Mouse (Mus musculus): Measurements from ENCODE around the gene Snap91. TPM values are rescaled to one million over a fixed set of nuclear protein-coding genes. Genes with fewer than 3 reads are reported as not detected.

Snap91 gene
- polyA plus RNA-seq, 1 experiment from 2014 or later = 4.2 TPM

DNA sequence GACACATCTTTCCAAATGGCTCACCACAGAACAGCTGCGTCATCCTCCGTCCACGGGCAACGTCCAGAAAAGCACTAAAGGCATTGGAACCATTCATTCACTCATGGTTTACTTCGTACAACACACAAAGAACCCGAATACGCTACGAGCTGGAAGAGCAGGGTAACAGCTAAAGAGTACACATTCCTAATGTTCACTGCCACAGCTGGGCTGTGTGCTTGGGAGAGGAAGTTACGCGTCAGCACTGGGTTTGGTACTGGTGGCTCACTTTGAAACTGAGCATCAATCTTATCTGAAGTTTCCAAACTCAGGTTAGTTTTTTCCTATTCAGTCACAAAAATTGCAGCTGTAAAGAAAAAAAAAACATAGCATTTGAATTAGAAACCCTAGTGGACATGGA lies 113.5 kb downstream of the Snap91 start:
- Histone ChIP-seq H3K36me3 (no peaks in the 10 kb centered on the region), H3K9me3 (replicated peaks) (no peaks in the 10 kb centered on the region), H3K4me3 (no peak overlapping the region), H3K27ac (no peak overlapping the region), H3K4me1 (peaks cover 17% of the 10 kb centered on the region), H3K27me3 (ENCODE audit: low read depth, poor library complexity, severe bottlenecking) (no peaks in the 10 kb centered on the region)
- DNase-seq (ENCODE audit: low spot score) = no peak
- WGBS = 85% methylated on average over 10 of the region's 10 CpGs

GRCm38 (mm10) chr9:86764002-86764401 lies 116.5 kb downstream of the Snap91 start:
- Histone ChIP-seq H3K27ac (no peak overlapping the region), H3K4me1 (peaks cover 18% of the 10 kb centered on the region), H3K27me3 (ENCODE audit: low read depth, poor library complexity, severe bottlenecking) (no peaks in the 10 kb centered on the region), H3K36me3 (no peaks in the 10 kb centered on the region), H3K4me3 (no peak overlapping the region), H3K9me3 (replicated peaks) (no peaks in the 10 kb centered on the region)
- WGBS = 57% methylated on average over 2 of the region's 2 CpGs
- no peak for DNase-seq (ENCODE audit: low spot score)

DNA sequence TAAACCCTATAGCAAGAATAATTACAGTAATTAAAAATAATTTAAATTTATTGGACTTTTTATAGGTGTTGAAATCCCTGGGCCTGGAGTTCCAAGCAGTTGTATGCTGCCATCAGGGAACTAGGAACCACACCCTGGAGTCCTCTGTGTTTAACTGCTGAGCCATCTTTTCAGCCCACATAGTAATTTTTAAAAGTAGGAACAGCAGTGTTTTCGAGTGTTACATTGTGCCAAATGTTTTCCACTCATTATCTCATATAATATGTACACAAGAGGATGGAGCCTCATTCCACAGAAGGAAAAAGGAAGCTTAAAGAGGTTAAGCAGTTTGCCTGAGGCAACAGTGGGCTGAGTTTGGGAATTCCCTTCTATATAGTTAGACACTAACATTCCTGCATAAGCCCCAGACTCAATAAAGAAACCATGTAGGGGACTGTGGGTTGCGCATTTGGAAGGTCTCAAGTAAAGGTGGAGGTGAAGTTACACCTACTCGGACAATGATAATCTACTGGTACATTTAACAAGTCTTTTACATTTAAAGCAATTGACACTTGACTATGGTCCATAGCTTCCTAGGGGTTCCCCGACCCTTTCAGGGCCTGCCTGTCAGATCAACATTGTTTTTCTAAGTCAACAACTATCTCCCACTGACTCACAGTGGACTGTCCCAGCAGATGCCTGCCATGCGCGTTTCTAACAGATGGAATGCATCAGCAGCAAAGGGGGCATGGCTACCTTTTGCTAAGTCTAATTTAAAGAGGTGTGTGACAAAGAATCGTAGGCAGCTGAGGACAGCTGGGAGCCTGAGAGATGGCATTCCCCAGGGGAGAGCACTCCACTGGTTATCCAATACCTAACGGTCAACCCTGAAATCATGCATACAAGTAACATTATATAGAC lies 117.7 kb downstream of the Snap91 start:
- peak; percentile 67 for DNase-seq (ENCODE audit: low spot score)
- H3K4me1 ChIP-seq = peaks cover 18% of the 10 kb centered on the region
- H3K27ac ChIP-seq = no peak overlapping the region; the same call in 1 of the 2 replicates
- 38% methylated on average over 8 of the region's 8 CpGs for WGBS
- H3K36me3 ChIP-seq = no peaks in the 10 kb centered on the region
- H3K4me3 ChIP-seq = no peak overlapping the region
- no peaks in the 10 kb centered on the region for H3K27me3 ChIP-seq (ENCODE audit: low read depth, poor library complexity, severe bottlenecking)
- H3K9me3 ChIP-seq (replicated peaks) = no peaks in the 10 kb centered on the region

DNA sequence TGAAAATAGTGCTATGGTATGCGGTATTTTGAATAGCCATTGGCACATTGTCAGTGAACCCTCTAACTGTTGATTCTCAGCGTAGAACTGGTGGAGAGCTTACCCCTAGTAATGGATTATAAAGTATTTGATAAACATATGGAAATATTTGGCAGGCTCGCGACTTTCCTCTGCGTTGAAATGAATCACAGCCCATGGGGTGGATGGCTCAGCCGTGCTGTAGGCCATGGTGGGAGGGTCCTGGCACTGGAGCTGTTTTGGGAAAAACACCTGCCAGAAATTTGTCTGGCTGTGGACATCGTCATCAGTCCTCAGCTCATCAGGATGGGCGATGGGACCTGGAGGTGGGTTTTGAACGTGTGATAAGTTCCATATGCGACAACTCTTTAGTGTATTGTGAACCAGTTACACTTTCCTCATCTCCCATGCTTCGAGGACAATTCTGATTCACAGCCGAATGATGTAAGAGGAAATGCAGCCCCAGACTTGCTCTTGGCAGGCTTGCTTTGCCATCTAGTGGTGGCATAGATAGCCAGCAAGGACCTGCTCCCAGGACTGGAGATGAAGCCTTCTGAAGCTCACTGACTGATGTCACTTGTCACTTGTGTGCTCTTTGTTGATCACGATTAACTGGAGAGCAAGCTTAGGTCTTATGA lies 134.4 kb downstream of the Snap91 start:
- Histone ChIP-seq H3K4me1 (peaks cover 18% of the 10 kb centered on the region), H3K36me3 (no peaks in the 10 kb centered on the region), H3K4me3 (no peak overlapping the region), H3K9me3 (replicated peaks) (no peaks in the 10 kb centered on the region), H3K27me3 (ENCODE audit: low read depth, poor library complexity, severe bottlenecking) (peaks cover 17% of the 10 kb centered on the region), H3K27ac (no peak overlapping the region)
- WGBS = 39% methylated on average over 13 of the region's 13 CpGs
- peak; percentile 37 for DNase-seq (ENCODE audit: low spot score)

- Histone ChIP-seq H3K27ac (no peak overlapping the region), H3K9me3 (replicated peaks) (no peaks in the 10 kb centered on the region), H3K36me3 (no peaks in the 10 kb centered on the region), H3K27me3 (ENCODE audit: low read depth, poor library complexity, severe bottlenecking) (peaks cover 17% of the 10 kb centered on the region), H3K4me3 (peak overlapping the region; percentile 50; the same call in 1 of the 2 replicates), H3K4me1 (peaks cover 18% of the 10 kb centered on the region)
- 41% methylated on average over 5 of the region's 5 CpGs for WGBS
- DNase-seq (ENCODE audit: low spot score) = no peak
Measured at GRCm38 (mm10) chr9:86744041-86744440, 136.4 kb downstream of the Snap91 start.

DNA sequence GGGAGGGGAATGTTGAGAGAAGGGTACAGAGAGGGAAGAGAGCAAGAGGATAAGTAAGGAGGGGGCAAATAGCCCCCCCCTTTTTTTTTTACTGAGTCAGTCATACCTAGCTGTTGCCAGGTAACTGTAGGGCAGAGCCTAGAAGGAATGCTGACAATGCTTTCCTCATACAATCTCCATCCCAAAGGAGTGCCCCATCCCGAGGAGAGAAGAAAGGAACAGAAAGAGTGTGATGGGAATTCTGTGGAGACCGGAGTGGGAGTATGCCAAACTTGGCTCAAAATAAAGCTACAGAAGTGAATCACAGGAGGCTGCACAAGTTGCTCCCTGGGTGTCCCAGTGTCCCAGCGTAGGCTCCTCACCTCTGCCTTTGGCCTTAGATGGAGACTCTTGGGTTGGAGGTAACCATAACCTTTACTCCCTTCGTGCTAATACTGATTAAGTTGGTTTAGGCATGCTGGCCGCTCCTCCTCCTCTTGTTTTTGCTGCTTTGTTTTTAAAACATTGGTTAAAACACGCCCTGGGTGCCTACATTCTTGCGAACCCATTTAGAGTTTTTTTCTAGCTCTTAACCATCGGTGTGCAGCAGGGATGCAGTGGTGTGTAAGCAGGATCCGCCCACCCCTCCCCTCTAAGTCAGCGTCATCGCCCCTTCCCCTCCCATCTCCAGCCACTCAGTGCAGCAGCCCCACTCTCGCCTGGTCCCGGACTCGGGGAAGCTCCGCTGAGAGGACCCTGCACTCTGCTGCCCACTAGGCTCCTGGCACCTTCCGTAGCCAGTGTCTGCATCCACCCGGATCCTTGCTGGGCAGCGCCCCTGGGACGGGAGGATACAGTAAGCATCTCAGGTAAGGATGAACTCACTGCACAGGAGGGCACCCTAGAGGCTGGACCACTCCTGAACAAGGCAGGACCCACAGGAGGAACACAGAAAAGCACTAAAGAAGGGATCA lies 137.2 kb downstream of the Snap91 start, which contains the start of gene Prss35:
TSS of gene Prss35 (plus strand) at position 691 of the 953 bp plus-strand sequence.
- 6% methylated on average over 19 of the region's 19 CpGs for WGBS
- DNase-seq (ENCODE audit: low spot score) = peak; percentile 69
- Histone ChIP-seq H3K27ac (peak within 1 kb of the TSS; percentile 27; the same call in 1 of the 2 replicates), H3K4me3 (peak within 1 kb of the TSS; percentile 50), H3K4me1 (peaks cover 18% of the 10 kb centered on the region), H3K27me3 (ENCODE audit: low read depth, poor library complexity, severe bottlenecking) (peaks cover 17% of the 10 kb centered on the region), H3K36me3 (no peaks in the 10 kb centered on the region), H3K9me3 (replicated peaks) (no peaks in the 10 kb centered on the region)

- no peak for DNase-seq (ENCODE audit: low spot score)
- Histone ChIP-seq H3K27me3 (ENCODE audit: low read depth, poor library complexity, severe bottlenecking) (peaks cover 13% of the 10 kb centered on the region), H3K9me3 (replicated peaks) (no peaks in the 10 kb centered on the region), H3K36me3 (no peaks in the 10 kb centered on the region), H3K4me1 (peaks cover 14% of the 10 kb centered on the region), H3K27ac (no peak overlapping the region), H3K4me3 (no peak overlapping the region)
- WGBS = 43% methylated on average over 3 of the region's 3 CpGs
Measured at GRCm38 (mm10) chr9:86739971-86740370, 140.5 kb downstream of the Snap91 start.

DNA sequence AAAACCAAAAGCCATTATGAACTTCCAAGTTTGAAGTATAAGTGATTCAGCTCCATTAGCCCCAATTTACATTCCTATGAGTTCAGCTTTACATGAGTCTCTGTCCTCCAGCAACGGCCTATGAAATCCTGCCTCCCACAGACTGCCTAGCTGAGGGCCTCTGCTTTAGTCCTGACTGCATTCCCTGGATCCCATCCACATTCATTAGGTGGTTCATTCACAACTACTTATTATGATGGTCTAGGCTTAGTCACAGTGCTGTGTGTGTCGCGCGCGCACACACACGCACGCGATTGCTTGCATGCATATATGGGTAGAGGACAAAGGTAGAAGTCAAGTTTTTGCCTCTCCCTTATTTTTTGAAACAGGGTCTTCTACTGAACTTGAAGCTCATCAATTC lies 141.7 kb downstream of the Snap91 start:
- Histone ChIP-seq H3K4me1 (peaks cover 12% of the 10 kb centered on the region), H3K9me3 (replicated peaks) (no peaks in the 10 kb centered on the region), H3K36me3 (no peaks in the 10 kb centered on the region), H3K4me3 (no peak overlapping the region), H3K27ac (no peak overlapping the region), H3K27me3 (ENCODE audit: low read depth, poor library complexity, severe bottlenecking) (peaks cover 3% of the 10 kb centered on the region; the same call in 1 of the 2 replicates)
- no peak for DNase-seq (ENCODE audit: low spot score)
- 98% methylated on average over 8 of the region's 8 CpGs for WGBS

- WGBS = 73% methylated on average over 1 of the region's 1 CpGs
Measured at GRCm38 (mm10) chr9:86738067-86738466, 142.4 kb downstream of the Snap91 start.

GRCm38 (mm10) chr9:86736991-86737390 lies 143.5 kb downstream of the Snap91 start:
- no peaks in the 10 kb centered on the region for H3K4me1 ChIP-seq
- H3K4me3 ChIP-seq = no peak overlapping the region
- no peak for DNase-seq (ENCODE audit: low spot score)
- no peaks in the 10 kb centered on the region for H3K27me3 ChIP-seq (ENCODE audit: low read depth, poor library complexity, severe bottlenecking)
- H3K27ac ChIP-seq = no peak overlapping the region
- H3K36me3 ChIP-seq = no peaks in the 10 kb centered on the region
- WGBS = 84% methylated on average over 4 of the region's 4 CpGs
- no peaks in the 10 kb centered on the region for H3K9me3 ChIP-seq (replicated peaks)

More at GRCm38 (mm10) chr9:86738067-86738466, 142.4 kb downstream of the Snap91 start:
- H3K27ac ChIP-seq = no peak overlapping the region
- DNase-seq (ENCODE audit: low spot score) = no peak
- 0 out of 2 replicates have a peak, but pooled peaks cover 3% of the 10 kb centered on the region for H3K27me3 ChIP-seq (ENCODE audit: low read depth, poor library complexity, severe bottlenecking)
- no peaks in the 10 kb centered on the region for H3K9me3 ChIP-seq (replicated peaks)
- H3K36me3 ChIP-seq = no peaks in the 10 kb centered on the region
- peaks cover 4% of the 10 kb centered on the region for H3K4me1 ChIP-seq
- H3K4me3 ChIP-seq = no peak overlapping the region

DNA sequence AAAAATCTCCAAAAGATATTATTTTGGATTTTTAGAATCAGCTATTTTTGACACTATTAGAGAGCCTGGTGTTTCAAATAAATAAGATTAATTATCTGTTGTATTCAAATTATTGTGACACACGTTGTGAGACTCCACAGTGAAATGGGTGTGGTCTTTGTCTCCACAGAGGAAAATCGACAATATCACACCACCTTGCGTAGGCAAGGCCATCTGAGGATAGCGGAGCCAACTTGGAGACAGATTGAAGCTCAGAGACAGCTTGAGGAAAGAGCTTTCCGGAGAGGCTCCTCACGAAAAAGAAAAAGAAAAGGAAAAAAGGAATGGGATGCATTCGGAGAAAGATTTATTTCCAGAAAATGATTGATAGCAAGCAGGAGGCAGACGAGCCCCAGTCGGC lies 145.7 kb downstream of the Snap91 start:
- Histone ChIP-seq H3K27me3 (ENCODE audit: low read depth, poor library complexity, severe bottlenecking) (no peaks in the 10 kb centered on the region), H3K9me3 (replicated peaks) (no peaks in the 10 kb centered on the region), H3K27ac (no peak overlapping the region), H3K4me1 (no peaks in the 10 kb centered on the region), H3K36me3 (no peaks in the 10 kb centered on the region), H3K4me3 (no peak overlapping the region)
- 66% methylated on average over 9 of the region's 9 CpGs for WGBS
- DNase-seq (ENCODE audit: low spot score) = no peak

DNA sequence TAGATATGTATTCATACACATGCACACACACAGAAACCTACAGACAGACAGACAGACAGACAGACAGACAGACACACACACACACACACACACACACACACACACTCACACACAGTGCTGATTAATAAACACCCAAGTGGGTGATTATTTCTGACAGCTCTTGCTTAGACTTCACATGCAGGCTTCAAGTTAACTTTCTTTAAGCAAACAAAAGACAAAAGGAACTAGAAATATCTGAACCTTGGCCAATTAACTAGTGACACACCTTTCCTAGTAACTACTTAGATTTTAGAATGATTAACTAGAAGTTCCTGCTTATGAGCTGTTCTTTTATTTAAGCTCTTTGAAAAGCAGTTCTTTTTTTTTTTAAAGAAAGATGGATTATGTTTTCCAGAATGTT lies 146.1 kb downstream of the Snap91 start:
- DNase-seq (ENCODE audit: low spot score) = no peak

More for the DNA sequence above, 146.1 kb downstream of the Snap91 start:
- Histone ChIP-seq H3K4me1 (no peaks in the 10 kb centered on the region), H3K27ac (no peak overlapping the region), H3K36me3 (no peaks in the 10 kb centered on the region), H3K9me3 (replicated peaks) (no peaks in the 10 kb centered on the region), H3K27me3 (ENCODE audit: low read depth, poor library complexity, severe bottlenecking) (no peaks in the 10 kb centered on the region), H3K4me3 (no peak overlapping the region)

Data from limb, embryonic 10.5 days (tissue).